10 mouse cellular contexts compared by ENCODE assay signal in genomic region chr11:77791752-77792565, GRCm38 (mm10). TPM values are rescaled to one million over a fixed set of nuclear protein-coding genes. Genes with fewer than 3 reads are reported as not detected.
DNase-seq lines count a peak whose midpoint lies in the region; ATAC-seq and TF ChIP-seq lines count a peak whose summit lies in the region.
"Had no signal": no experiment of that assay in that cellular context is flagged by ENCODE, and none has a peak within 500 bp of the region (broad histone marks: within the 10 kb centered on the region; RNA-seq: fewer than 3 reads in every experiment).

No protein-coding gene starts in this region.

- no peak for ATAC-seq in forebrain, embryonic 16.5 days
- ATAC-seq in lung, embryonic 14.5 days (ENCODE audit: insufficient read depth): peak; percentile 62
- peak; percentile 29; the same call in 1 of the 2 replicates for ATAC-seq in stomach, embryonic 15.5 days (ENCODE audit: insufficient read depth, low FRiP score, low read depth)

- 0 out of 2 replicates have a peak overlapping the region, but pooled peaks have one; percentile 0 for H3K9ac ChIP-seq in forebrain, embryonic 16.5 days (replicated peaks; ENCODE audit: low read depth, low read length)
- H3K9ac ChIP-seq in lung, embryonic 14.5 days: 0 out of 2 replicates have a peak overlapping the region, but pooled peaks have one; percentile 1
- H3K9ac ChIP-seq in stomach, embryonic 15.5 days: no peak overlapping the region

- no peaks in the 10 kb centered on the region for H3K36me3 ChIP-seq in forebrain, embryonic 16.5 days (ENCODE audit: control insufficient read depth, insufficient read depth)
- H3K36me3 ChIP-seq in lung, embryonic 14.5 days (ENCODE audit: insufficient read depth): no peaks in the 10 kb centered on the region
- H3K36me3 ChIP-seq in stomach, embryonic 15.5 days: no peaks in the 10 kb centered on the region

- peaks cover 39% of the 10 kb centered on the region for H3K4me1 ChIP-seq in forebrain, embryonic 16.5 days (replicated peaks; ENCODE audit: control insufficient read depth, insufficient read depth, low read length)
- peaks cover 18% of the 10 kb centered on the region for H3K4me1 ChIP-seq in lung, embryonic 14.5 days (ENCODE audit: insufficient read depth)
- peaks cover 24% of the 10 kb centered on the region for H3K4me1 ChIP-seq in stomach, embryonic 15.5 days

- H3K9me3 ChIP-seq in forebrain, embryonic 16.5 days (ENCODE audit: control insufficient read depth, low read length): no peaks in the 10 kb centered on the region
- H3K9me3 ChIP-seq in lung, embryonic 14.5 days (ENCODE audit: low read depth, low read length): no peaks in the 10 kb centered on the region
- H3K9me3 ChIP-seq in stomach, embryonic 15.5 days: no peaks in the 10 kb centered on the region

- H3K4me3 ChIP-seq in forebrain, embryonic 16.5 days (replicated peaks; ENCODE audit: low read length): no peak overlapping the region
- H3K4me3 ChIP-seq in lung, embryonic 14.5 days (ENCODE audit: low read depth, low read length): no peak overlapping the region
- H3K4me3 ChIP-seq in stomach, embryonic 15.5 days (replicated peaks): no peak overlapping the region

- TF ChIP-seq CTCF in lung, embryonic 14.5 days (IDR thresholded peaks at IDR 0.05; ENCODE audit: low read depth): no peak

- 25% methylated on average over 12 of the region's 12 CpGs for WGBS in forebrain, embryonic 16.5 days
- 33% methylated on average over 12 of the region's 12 CpGs for WGBS in lung, embryonic 14.5 days
- WGBS in stomach, embryonic 15.5 days: 44% methylated on average over 12 of the region's 12 CpGs

- no peaks in the 10 kb centered on the region for H3K27me3 ChIP-seq in forebrain, embryonic 16.5 days (replicated peaks; ENCODE audit: control insufficient read depth, insufficient read depth, low read length)
- no peaks in the 10 kb centered on the region for H3K27me3 ChIP-seq in lung, embryonic 14.5 days (ENCODE audit: insufficient read depth, low read length)
- H3K27me3 ChIP-seq in stomach, embryonic 15.5 days (replicated peaks): no peaks in the 10 kb centered on the region
- H3K27me3 ChIP-seq: Patski had no signal

- H3K4me2 ChIP-seq in forebrain, embryonic 16.5 days (ENCODE audit: low read length): no peak overlapping the region
- peak overlapping the region; percentile 84 for H3K4me2 ChIP-seq in lung, embryonic 14.5 days
- H3K4me2 ChIP-seq in stomach, embryonic 15.5 days: no peak overlapping the region

- peak; percentile 72 for DNase-seq in cerebellum, adult 9-10 months
- no peak for DNase-seq in cerebellum, adult 11 months
- peak; percentile 68 for DNase-seq in Muller cell, postnatal 12 days (ENCODE audit: inconsistent ontology term)
- peak; percentile 82 for DNase-seq in kidney, adult 18-20 months
- DNase-seq in lung, embryonic 14.5 days: peak; percentile 86
- no peak for DNase-seq in layer of hippocampus, postnatal 25 days (ENCODE audit: extremely low spot score in 1 of 2, low spot score in 1 of 2)

- H3K27ac ChIP-seq in forebrain, embryonic 16.5 days (ENCODE audit: low read length): peak overlapping the region; percentile 75
- peak overlapping the region; percentile 79 for H3K27ac ChIP-seq in lung, embryonic 14.5 days (ENCODE audit: low read depth)
- H3K27ac ChIP-seq in stomach, embryonic 15.5 days: peak overlapping the region; percentile 78

RNA-seq across cellular contexts. Expression of gene Gm10277, which starts 4.4 kb away (rescaled TPM):
- polyA plus RNA-seq in forebrain, embryonic 16.5 days (2015; fragmentation: Nextera tagmentation; extraction: Ambion mirVana): 0.99 and 3.3 TPM in 2 replicates
- 1.1 and 1.5 TPM in 2 replicates for polyA plus RNA-seq in lung, embryonic 14.5 days (2014; fragmentation: Nextera tagmentation; extraction: Ambion mirVana)
- polyA plus RNA-seq in stomach, embryonic 15.5 days (2015; fragmentation: Nextera tagmentation; extraction: Ambion mirVana): 1.5 and 1.6 TPM in 2 replicates
- not detected for total RNA-seq in layer of hippocampus, postnatal 25 days (2021)
- total RNA-seq: left cerebral cortex, postnatal 36 days had no signal

RNA-seq across cellular contexts. Expression of gene Myo18a, which starts 28.9 kb away (rescaled TPM):
- 54.8 and 59.8 TPM in 2 replicates for polyA plus RNA-seq in forebrain, embryonic 16.5 days (2015; fragmentation: Nextera tagmentation; extraction: Ambion mirVana)
- polyA plus RNA-seq in lung, embryonic 14.5 days (2014; fragmentation: Nextera tagmentation; extraction: Ambion mirVana): 32.2 and 35.0 TPM in 2 replicates
- polyA plus RNA-seq in stomach, embryonic 15.5 days (2015; fragmentation: Nextera tagmentation; extraction: Ambion mirVana): 29.7 and 29.9 TPM in 2 replicates
- total RNA-seq in layer of hippocampus, postnatal 25 days (2021): 100 to 1,000 TPM; 136 to 158 TPM

Comparison
In these comparisons a context has a peak if more than half of its experiments do, and no peak if none do; other contexts are left out.
1. DNase-seq: peak in cerebellum, adult 9-10 months (single experiment), Muller cell, postnatal 12 days (single experiment), kidney, adult 18-20 months (single experiment) and lung, embryonic 14.5 days (single experiment); none in cerebellum, adult 11 months (single experiment) and layer of hippocampus, postnatal 25 days (0 of 2).
2. Peak in every context shown above with its lines, with median percentiles within 50 percentile points of each other: H3K27ac ChIP-seq.